Mouse (Mus musculus) retina, embryonic 14.5 days (tissue): Measurements from ENCODE around the gene Dad1.
A peak's percentile ranks its signal among the peaks of the same experiment; 100 is the strongest.

Experiments
- DNase-seq: peaks from one replicate; pipeline ENCODE4 v3.0.0-alpha.2; 2015; ENCODE audit warnings: low spot score

Dad1 gene

GRCm38 (mm10) chr14:54224484-54225467 lies 29.1 kb downstream of the Dad1 start:
- peak; percentile 25 for DNase-seq

- DNase-seq: no peak
Measured at GRCm38 (mm10) chr14:54224064-54224417, 29.9 kb downstream of the Dad1 start.

- DNase-seq: no peak
Measured at GRCm38 (mm10) chr14:54223315-54224063, 30.4 kb downstream of the Dad1 start.

GRCm38 (mm10) chr14:54222289-54222727 lies 31.6 kb downstream of the Dad1 start:
- DNase-seq: no peak

- DNase-seq: no peak
Measured at GRCm38 (mm10) chr14:54221641-54222040, 32.3 kb downstream of the Dad1 start.

- no peak for DNase-seq
Measured at GRCm38 (mm10) chr14:54220726-54221494, 33.0 kb downstream of the Dad1 start.

GRCm38 (mm10) chr14:54219849-54220248 lies 34.1 kb downstream of the Dad1 start:
- DNase-seq: no peak

GRCm38 (mm10) chr14:54219256-54219655 lies 34.6 kb downstream of the Dad1 start:
- no peak for DNase-seq

- DNase-seq: no peak
Measured at GRCm38 (mm10) chr14:54218721-54219120, 35.2 kb downstream of the Dad1 start.

- DNase-seq: no peak
Measured at GRCm38 (mm10) chr14:54218233-54218632, 35.7 kb downstream of the Dad1 start.

GRCm38 (mm10) chr14:54216126-54216525 lies 37.8 kb downstream of the Dad1 start:
- DNase-seq: no peak

GRCm38 (mm10) chr14:54214901-54215300 lies 39.0 kb downstream of the Dad1 start:
- no peak for DNase-seq

- no peak for DNase-seq
Measured at GRCm38 (mm10) chr14:54214477-54214876, 39.4 kb downstream of the Dad1 start.

GRCm38 (mm10) chr14:54213734-54214133 lies 40.2 kb downstream of the Dad1 start:
- DNase-seq: no peak

GRCm38 (mm10) chr14:54211755-54212154 lies 42.1 kb downstream of the Dad1 start:
- DNase-seq: no peak

GRCm38 (mm10) chr14:54211199-54211598 lies 42.7 kb downstream of the Dad1 start:
- no peak for DNase-seq

GRCm38 (mm10) chr14:54210401-54210800 lies 43.5 kb downstream of the Dad1 start:
- DNase-seq: no peak

- no peak for DNase-seq
Measured at GRCm38 (mm10) chr14:54209932-54210331, 44.0 kb downstream of the Dad1 start.

- no peak for DNase-seq
Measured at GRCm38 (mm10) chr14:54208741-54209140, 45.2 kb downstream of the Dad1 start.

GRCm38 (mm10) chr14:54207924-54208323 lies 46.0 kb downstream of the Dad1 start:
- DNase-seq: no peak

GRCm38 (mm10) chr14:54206750-54207550 lies 47.0 kb downstream of the Dad1 start:
- no peak for DNase-seq
